Mouse (Mus musculus): ENCODE results near the gene Kif6. TPM values are rescaled to one million over a fixed set of nuclear protein-coding genes. Genes with fewer than 3 reads are reported as not detected.

Kif6 gene
- not detected in 2 replicates for polyA plus RNA-seq (2012)

- no peak for TF ChIP-seq GATA1 (IDR thresholded peaks at IDR 0.05; ENCODE audit: low read length)
These were observed at the start of gene Kif6 for GRCm38 (mm10) chr17:49614577-49615235. TSS of gene Kif6 (plus strand) at chr17:49615136.

- TF ChIP-seq GATA1 (IDR thresholded peaks at IDR 0.05; ENCODE audit: low read length): no peak
These were observed 46.2 kb upstream of the Kif6 start for GRCm38 (mm10) chr17:49568717-49569116.

GRCm38 (mm10) chr17:49577321-49577720, 37.6 kb upstream of the Kif6 start:
- TF ChIP-seq GATA1 (IDR thresholded peaks at IDR 0.05; ENCODE audit: low read length): no peak

- TF ChIP-seq GATA1 (IDR thresholded peaks at IDR 0.05; ENCODE audit: low read length): no peak
These were observed 32.5 kb upstream of the Kif6 start for GRCm38 (mm10) chr17:49582471-49582870.

GRCm38 (mm10) chr17:49590051-49590450, 24.9 kb upstream of the Kif6 start:
- TF ChIP-seq GATA1 (IDR thresholded peaks at IDR 0.05; ENCODE audit: low read length): no peak

GRCm38 (mm10) chr17:49605397-49605796, 9.5 kb upstream of the Kif6 start:
- no peak for TF ChIP-seq GATA1 (IDR thresholded peaks at IDR 0.05; ENCODE audit: low read length)

- no peak for TF ChIP-seq GATA1 (IDR thresholded peaks at IDR 0.05; ENCODE audit: low read length)
These were observed 7.4 kb upstream of the Kif6 start for GRCm38 (mm10) chr17:49607351-49608027.

- TF ChIP-seq GATA1 (IDR thresholded peaks at IDR 0.05; ENCODE audit: low read length): no peak
These were observed 4.6 kb upstream of the Kif6 start for GRCm38 (mm10) chr17:49610296-49610695.

- no peak for TF ChIP-seq GATA1 (IDR thresholded peaks at IDR 0.05; ENCODE audit: low read length)
These were observed 310 bp downstream of the Kif6 start for GRCm38 (mm10) chr17:49615241-49615651.

GRCm38 (mm10) chr17:49624572-49624971, 9.6 kb downstream of the Kif6 start:
- no peak for TF ChIP-seq GATA1 (IDR thresholded peaks at IDR 0.05; ENCODE audit: low read length)

- TF ChIP-seq GATA1 (IDR thresholded peaks at IDR 0.05; ENCODE audit: low read length): no peak
These were observed 12.3 kb downstream of the Kif6 start for GRCm38 (mm10) chr17:49627011-49627794.

GRCm38 (mm10) chr17:49628875-49629274, 13.9 kb downstream of the Kif6 start:
- TF ChIP-seq GATA1 (IDR thresholded peaks at IDR 0.05; ENCODE audit: low read length): no peak

- TF ChIP-seq GATA1 (IDR thresholded peaks at IDR 0.05; ENCODE audit: low read length): no peak
These were observed 18.1 kb downstream of the Kif6 start for GRCm38 (mm10) chr17:49633041-49633440.

GRCm38 (mm10) chr17:49641903-49642302, 27.0 kb downstream of the Kif6 start:
- no peak for TF ChIP-seq GATA1 (IDR thresholded peaks at IDR 0.05; ENCODE audit: low read length)

GRCm38 (mm10) chr17:49642336-49642735, 27.4 kb downstream of the Kif6 start:
- TF ChIP-seq GATA1 (IDR thresholded peaks at IDR 0.05; ENCODE audit: low read length): no peak

GRCm38 (mm10) chr17:49642889-49643490, 28.1 kb downstream of the Kif6 start:
- TF ChIP-seq GATA1 (IDR thresholded peaks at IDR 0.05; ENCODE audit: low read length): no peak

Measured in G1E-ER4 (cell line).